Mouse (Mus musculus) stomach, postnatal 0 days (tissue): ENCODE measurements around the gene Cdpf1. TPM values are rescaled to one million over a fixed set of nuclear protein-coding genes. Genes with fewer than 3 reads are reported as not detected.
"Not testable (repeated sequence)": the region's sequence is repeated elsewhere in the genome, so short reads cannot be mapped to it uniquely, and the experiment has no call there.

Experiments used
- ATAC-seq: fragments of 200-750 bp; cut with Nextera tagmentation; 2 replicates; pipeline ENCODE4 v1.8.0; 2017; ENCODE audit not compliant: low FRiP score, low TSS enrichment
- DNase-seq: peaks from one replicate; pipeline ENCODE4 v3.0.0-alpha.2; 2016; ENCODE audit warnings: low spot score
- H3K27ac ChIP-seq: fragments of 300-500 bp; sonication (generic); replicated peaks from 2 replicates; pipeline ENCODE4 v1.5.1; 2014; ENCODE audit warnings: mild to moderate bottlenecking, control low read depth
- H3K27me3 ChIP-seq: fragments of 300-500 bp; sonication (generic); 2 replicates; pipeline ENCODE4 v1.6.1; 2014; ENCODE audit warnings: low read length; ENCODE audit not compliant: control insufficient read depth, insufficient read depth
- H3K36me3 ChIP-seq: fragments of 300-500 bp; sonication (generic); 2 replicates; pipeline ENCODE4 v1.6.1; 2014; ENCODE audit warnings: low read length, mixed read lengths; ENCODE audit not compliant: control insufficient read depth, insufficient read depth
- H3K4me1 ChIP-seq: fragments of 300-500 bp; sonication (generic); replicated peaks from 2 replicates; pipeline ENCODE4 v1.6.1; 2014; ENCODE audit warnings: antibody characterized with exemption; ENCODE audit not compliant: control insufficient read depth, insufficient read depth
- H3K4me2 ChIP-seq: fragments of 300-500 bp; sonication (generic); replicated peaks from 2 replicates; pipeline ENCODE4 v1.6.1; 2014; ENCODE audit warnings: low read depth, mild to moderate bottlenecking, control low read depth, moderate library complexity
- H3K4me3 ChIP-seq: fragments of 300-500 bp; sonication (generic); 2 replicates; pipeline ENCODE4 v1.5.1; 2014; ENCODE audit warnings: low read depth, low read length, control low read depth
- H3K9ac ChIP-seq: fragments of 300-500 bp; sonication (generic); 2 replicates; pipeline ENCODE4 v1.6.1; 2014; ENCODE audit warnings: mild to moderate bottlenecking, low read length, control low read depth, mixed read lengths
- H3K9me3 ChIP-seq: fragments of 300-500 bp; sonication (generic); 2 replicates; pipeline ENCODE4 v1.6.1; 2016; ENCODE audit warnings: low read length; ENCODE audit not compliant: control insufficient read depth
- CTCF ChIP-seq: IDR thresholded peaks from 2 replicates; pipeline ENCODE4 v1.5.1; 2016; ENCODE audit warnings: antibody characterized with exemption, low read depth, mild to moderate bottlenecking, moderate library complexity
- EP300 ChIP-seq: optimal IDR thresholded peaks from 2 replicates; pipeline ENCODE3; 2016; ENCODE audit warnings: antibody characterized with exemption
- WGBS: fragments of 180-500 bp; shearing (Covaris S2); extraction: QIAGEN DNeasy Blood & Tissue Kit; methylation state at CpG from one replicate; pipeline ENCODE4 v1.1.7; 2014; 5-methylcytosine and 5-hydroxymethylcytosine counted together
- polyA plus RNA-seq: library from polyadenylated mRNA; unstranded; fragments of >200 nt; fragmentation: Nextera tagmentation; extraction: Ambion mirVana; gene quantifications from 2 replicates; pipeline ENCODE4 v1.2.1, GENCODE M21; 2015

Cdpf1 gene
- polyA plus RNA-seq, 1 experiment from 2014 or later: 38.8 TPM

- Histone ChIP-seq H3K4me3 (no peak overlapping the region), H3K9ac (no peak overlapping the region), H3K36me3 (no peaks in the 10 kb centered on the region), H3K4me2 (no peak overlapping the region), H3K27ac (no peak overlapping the region), H3K9me3 (no peaks in the 10 kb centered on the region), H3K4me1 (no peaks in the 10 kb centered on the region), H3K27me3 (no peaks in the 10 kb centered on the region)
- no peak for TF ChIP-seq CTCF
- TF ChIP-seq EP300: no peak
- WGBS: 74% methylated on average over 16 of the region's 16 CpGs
- ATAC-seq (no peak), DNase-seq (no peak)
Observed at GRCm38 (mm10) chr15:85788633-85789032, 22.9 kb downstream of the Cdpf1 start.

GRCm38 (mm10) chr15:85788051-85788450 is 23.4 kb downstream of the Cdpf1 start:
- ATAC-seq (no peak), DNase-seq (no peak)
- H3K36me3 ChIP-seq: no peaks in the 10 kb centered on the region
- TF ChIP-seq EP300: no peak
- H3K27me3 ChIP-seq: no peaks in the 10 kb centered on the region
- no peak overlapping the region for H3K27ac ChIP-seq
- H3K4me3 ChIP-seq: no peak overlapping the region
- H3K4me1 ChIP-seq: no peaks in the 10 kb centered on the region
- 87% methylated on average over 4 of the region's 4 CpGs for WGBS
- H3K9me3 ChIP-seq: no peaks in the 10 kb centered on the region
- H3K9ac ChIP-seq: no peak overlapping the region
- H3K4me2 ChIP-seq: no peak overlapping the region

GRCm38 (mm10) chr15:85787482-85787881 is 24.0 kb downstream of the Cdpf1 start:
- no peak overlapping the region for H3K27ac ChIP-seq
- no peaks in the 10 kb centered on the region for H3K4me1 ChIP-seq
- no peaks in the 10 kb centered on the region for H3K9me3 ChIP-seq
- WGBS: 85% methylated on average over 6 of the region's 6 CpGs
- no peak overlapping the region for H3K9ac ChIP-seq
- H3K4me2 ChIP-seq: no peak overlapping the region
- ATAC-seq (peak; percentile 41; the same call in 1 of the 2 replicates), DNase-seq (no peak)
- no peaks in the 10 kb centered on the region for H3K36me3 ChIP-seq
- H3K4me3 ChIP-seq: no peak overlapping the region
- no peak for TF ChIP-seq CTCF
- TF ChIP-seq EP300: no peak
- H3K27me3 ChIP-seq: no peaks in the 10 kb centered on the region

- Histone ChIP-seq H3K27ac (peak overlapping the region; percentile 31; the same call in 1 of the 2 replicates), H3K4me2 (no peak overlapping the region), H3K36me3 (no peaks in the 10 kb centered on the region), H3K4me3 (no peak overlapping the region), H3K4me1 (no peaks in the 10 kb centered on the region), H3K9ac (no peak overlapping the region), H3K27me3 (no peaks in the 10 kb centered on the region), H3K9me3 (no peaks in the 10 kb centered on the region)
- no peak for TF ChIP-seq EP300
- TF ChIP-seq CTCF: no peak
- WGBS: 41% methylated on average over 5 of the region's 5 CpGs
- DNase-seq: peak; percentile 50
- ATAC-seq: peak; percentile 93
Observed at GRCm38 (mm10) chr15:85786711-85787110, 24.8 kb downstream of the Cdpf1 start.

- Histone ChIP-seq H3K27me3 (no peaks in the 10 kb centered on the region), H3K4me3 (no peak overlapping the region), H3K4me1 (no peaks in the 10 kb centered on the region), H3K36me3 (no peaks in the 10 kb centered on the region), H3K27ac (no peak overlapping the region), H3K9me3 (no peaks in the 10 kb centered on the region), H3K4me2 (no peak overlapping the region), H3K9ac (no peak overlapping the region)
- ATAC-seq (no peak), DNase-seq (no peak)
- WGBS: 89% methylated on average over 3 of the region's 3 CpGs
- TF ChIP-seq CTCF (no peak), EP300 (no peak)
Observed at GRCm38 (mm10) chr15:85784341-85784740, 27.2 kb downstream of the Cdpf1 start.

- H3K4me2 ChIP-seq: no peak overlapping the region
- TF ChIP-seq CTCF: peak; percentile 33
- TF ChIP-seq EP300: no peak
- no peaks in the 10 kb centered on the region for H3K9me3 ChIP-seq
- H3K27ac ChIP-seq: no peak overlapping the region
- 81% methylated on average over 4 of the region's 4 CpGs for WGBS
- no peaks in the 10 kb centered on the region for H3K4me1 ChIP-seq
- ATAC-seq (no peak), DNase-seq (no peak)
- H3K27me3 ChIP-seq: no peaks in the 10 kb centered on the region
- no peaks in the 10 kb centered on the region for H3K36me3 ChIP-seq
- H3K4me3 ChIP-seq: no peak overlapping the region
- H3K9ac ChIP-seq: no peak overlapping the region
Observed at GRCm38 (mm10) chr15:85783146-85783545, 28.4 kb downstream of the Cdpf1 start.

- H3K9me3 ChIP-seq, ATAC-seq: not testable (repeated sequence)
Observed at GRCm38 (mm10) chr15:85778891-85779290, 32.6 kb downstream of the Cdpf1 start.

More at GRCm38 (mm10) chr15:85778891-85779290, 32.6 kb downstream of the Cdpf1 start:
- H3K27me3 ChIP-seq, H3K4me2 ChIP-seq, DNase-seq, H3K4me3 ChIP-seq, H3K4me1 ChIP-seq, H3K9ac ChIP-seq, H3K27ac ChIP-seq, H3K36me3 ChIP-seq: not testable (repeated sequence)
- 93% methylated on average over 6 of the region's 6 CpGs for WGBS
